Mouse (Mus musculus): ENCODE measurements around the gene Tmem178b. TPM values are rescaled to one million over a fixed set of nuclear protein-coding genes. Genes with fewer than 3 reads are reported as not detected.
A peak's percentile ranks its signal among the peaks of the same experiment; 100 is the strongest.

The Tmem178b gene
- polyA plus RNA-seq, 1 experiment, result 0.11 TPM

DNA sequence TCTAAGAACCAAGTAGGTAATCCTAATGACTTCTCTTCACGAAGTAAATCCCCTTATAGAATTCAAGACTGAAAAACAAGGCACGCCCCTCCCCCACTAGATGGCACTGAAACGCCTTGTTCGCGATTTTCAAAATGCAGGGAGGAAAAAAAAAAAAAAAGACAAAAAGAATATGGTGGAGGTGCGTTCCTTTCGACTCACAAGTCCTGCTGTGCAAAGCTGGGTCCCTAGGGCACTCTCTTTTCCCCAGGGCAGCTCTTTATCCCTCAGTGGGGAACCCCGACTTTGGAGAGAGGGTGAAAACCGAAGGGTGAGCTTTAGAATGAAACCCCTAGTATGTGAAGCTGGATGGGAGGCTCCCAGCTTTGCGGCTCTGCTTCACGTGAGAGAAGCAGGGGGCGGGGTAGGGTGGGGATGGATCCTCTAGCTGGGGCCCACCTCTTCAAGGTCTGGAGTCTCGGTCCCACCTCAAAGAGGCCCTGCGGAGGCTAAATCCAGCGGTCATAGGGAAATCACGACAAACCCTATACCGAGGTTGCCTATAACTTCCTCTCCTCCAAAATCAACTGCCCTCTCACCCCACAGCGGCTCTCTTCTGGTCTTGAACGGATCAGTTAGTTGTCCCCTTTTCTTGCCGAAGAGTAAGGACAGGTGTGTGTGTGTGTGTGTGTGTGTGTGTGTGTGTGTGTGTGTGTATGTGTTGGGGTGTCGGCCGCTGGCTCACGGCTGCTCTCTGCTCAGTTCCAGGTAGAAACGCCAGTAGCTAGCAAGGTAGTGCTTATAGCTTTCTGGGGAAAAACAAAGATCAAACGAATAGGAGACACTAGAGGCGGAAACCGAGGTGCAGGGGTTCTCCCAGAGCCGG lies 2.6 kb upstream of the Tmem178b start:
- no peak for DNase-seq (ENCODE audit: low read depth in 1 of 2, low spot score in 2 of 2)
- H3K27me3 ChIP-seq (ENCODE audit: control insufficient read depth, insufficient read depth, low read length), result peaks cover 21% of the 10 kb centered on the region
- no peak for TF ChIP-seq CTCF (IDR thresholded peaks at IDR 0.05; ENCODE audit: extremely low read depth, insufficient read depth, insufficient read length, insufficient replicate concordance)
- no peak for TF ChIP-seq POLR2A (IDR thresholded peaks at IDR 0.05; ENCODE audit: low read depth, low read length)

DNA sequence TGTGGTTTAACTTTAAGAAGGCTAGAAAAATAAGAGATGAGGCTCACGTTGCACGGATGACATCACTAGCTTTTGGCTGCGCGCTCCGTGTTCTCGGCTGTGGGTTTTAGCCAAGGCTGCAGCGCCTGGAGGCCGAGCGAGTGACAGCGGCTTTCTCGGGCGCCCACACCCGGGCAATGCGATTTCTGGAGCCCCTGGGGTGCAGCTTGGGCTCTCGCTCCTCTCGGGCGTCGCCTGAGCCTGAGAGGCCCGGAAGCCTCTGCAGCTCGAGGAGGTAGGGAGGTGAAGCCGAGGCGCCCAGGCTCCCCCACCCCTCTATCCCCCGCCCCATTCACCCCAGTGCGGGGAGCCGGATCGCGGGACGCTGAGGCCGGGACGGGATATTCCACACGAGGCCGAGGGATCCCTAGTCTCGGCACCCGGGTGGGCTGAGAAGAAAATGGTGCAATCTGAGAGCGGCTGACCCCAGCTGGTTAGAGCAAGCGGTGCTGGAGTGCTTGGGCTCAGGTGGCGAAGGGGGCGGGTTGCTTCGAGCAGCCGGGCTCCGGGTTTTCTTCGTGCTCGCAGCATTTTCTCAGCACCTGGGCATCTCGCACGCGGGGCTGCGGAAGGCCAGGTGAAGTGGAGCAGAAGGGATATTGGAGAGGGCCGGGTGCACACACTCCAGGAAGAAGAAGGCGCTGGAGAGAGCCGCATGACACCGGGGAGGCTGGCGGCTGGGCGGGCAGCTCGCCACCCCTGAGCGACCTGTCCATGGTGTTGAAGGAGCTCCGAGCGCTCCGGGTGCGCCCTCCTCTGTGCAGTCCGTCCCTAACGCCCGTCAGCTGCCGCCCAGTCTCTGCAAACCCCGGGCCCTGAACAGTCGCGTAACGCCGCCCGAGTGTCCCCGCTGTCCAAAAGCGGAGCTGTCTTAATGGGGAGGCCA lies 1.4 kb upstream of the Tmem178b start:
- no peaks in the 10 kb centered on the region for H3K36me3 ChIP-seq (ENCODE audit: control insufficient read depth, insufficient read depth, low read length)
- TF ChIP-seq CTCF (IDR thresholded peaks at IDR 0.05; ENCODE audit: extremely low read depth, insufficient read depth, insufficient read length, insufficient replicate concordance) (no peak), POLR2A (IDR thresholded peaks at IDR 0.05; ENCODE audit: low read depth, low read length) (no peak)
- H3K27ac ChIP-seq (ENCODE audit: insufficient read depth, low read length), result no peak overlapping the region
- H3K27me3 ChIP-seq (ENCODE audit: control insufficient read depth, insufficient read depth, low read length), result peaks cover 21% of the 10 kb centered on the region
- no peak for DNase-seq (ENCODE audit: low read depth in 1 of 2, low spot score in 2 of 2)
- H3K4me3 ChIP-seq (ENCODE audit: extremely low read depth, insufficient read depth, insufficient read length), result peak overlapping the region; percentile 1; the same call in 1 of the 2 replicates
- WGBS, result 2% methylated on average over 71 of the region's 71 CpGs
- H3K4me1 ChIP-seq (ENCODE audit: control insufficient read depth, insufficient read depth, insufficient read length), result 0 out of 2 replicates have a peak, but pooled peaks cover 2% of the 10 kb centered on the region

More for the DNA sequence above, 2.6 kb upstream of the Tmem178b start:
- no peak overlapping the region for H3K27ac ChIP-seq (ENCODE audit: insufficient read depth, low read length)
- 3% methylated on average over 28 of the region's 28 CpGs for WGBS
- H3K4me3 ChIP-seq (ENCODE audit: extremely low read depth, insufficient read depth, insufficient read length), result no peak overlapping the region
- H3K4me1 ChIP-seq (ENCODE audit: control insufficient read depth, insufficient read depth, insufficient read length), result 0 out of 2 replicates have a peak, but pooled peaks cover 2% of the 10 kb centered on the region
- no peaks in the 10 kb centered on the region for H3K36me3 ChIP-seq (ENCODE audit: control insufficient read depth, insufficient read depth, low read length)

DNA sequence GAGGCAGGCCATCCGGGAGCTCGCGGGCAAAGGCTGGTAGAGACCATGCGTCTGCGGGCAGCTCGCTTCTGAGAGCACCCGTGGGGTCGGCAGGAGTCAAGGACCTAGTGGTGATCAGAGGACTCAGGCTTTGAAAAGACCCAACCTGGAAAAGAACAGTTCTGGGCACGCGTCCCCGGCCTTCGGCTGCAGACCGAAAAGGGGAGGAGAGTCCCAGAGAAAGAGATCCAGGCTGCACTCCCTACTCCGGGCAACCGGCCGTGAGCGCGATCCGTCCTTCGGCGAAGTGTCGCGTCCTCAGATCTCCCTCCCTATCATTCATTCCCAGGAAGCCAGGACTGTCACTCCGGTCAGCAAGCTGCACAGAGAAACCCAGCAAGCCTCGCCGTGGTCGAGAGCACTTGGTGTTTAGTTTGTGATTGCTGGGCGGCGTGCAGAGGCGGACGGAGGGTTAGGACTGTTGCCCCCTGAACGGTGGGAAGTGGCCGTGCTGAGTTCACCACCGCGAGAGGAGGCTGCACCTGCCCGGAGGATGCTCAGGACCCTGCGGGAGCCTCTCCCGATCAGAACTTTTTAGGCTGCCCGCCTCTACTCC lies 668 bp upstream of the Tmem178b start:
- Histone ChIP-seq H3K36me3 (ENCODE audit: control insufficient read depth, insufficient read depth, low read length) (no peaks in the 10 kb centered on the region), H3K4me1 (ENCODE audit: control insufficient read depth, insufficient read depth, insufficient read length) (0 out of 2 replicates have a peak, but pooled peaks cover 2% of the 10 kb centered on the region), H3K27ac (ENCODE audit: insufficient read depth, low read length) (no peak overlapping the region), H3K27me3 (ENCODE audit: control insufficient read depth, insufficient read depth, low read length) (peaks cover 21% of the 10 kb centered on the region), H3K4me3 (ENCODE audit: extremely low read depth, insufficient read depth, insufficient read length) (no peak overlapping the region)
- 4% methylated on average over 39 of the region's 39 CpGs for WGBS
- no peak for DNase-seq (ENCODE audit: low read depth in 1 of 2, low spot score in 2 of 2)
- TF ChIP-seq POLR2A (IDR thresholded peaks at IDR 0.05; ENCODE audit: low read depth, low read length) (no peak), CTCF (IDR thresholded peaks at IDR 0.05; ENCODE audit: extremely low read depth, insufficient read depth, insufficient read length, insufficient replicate concordance) (no peak)

DNA sequence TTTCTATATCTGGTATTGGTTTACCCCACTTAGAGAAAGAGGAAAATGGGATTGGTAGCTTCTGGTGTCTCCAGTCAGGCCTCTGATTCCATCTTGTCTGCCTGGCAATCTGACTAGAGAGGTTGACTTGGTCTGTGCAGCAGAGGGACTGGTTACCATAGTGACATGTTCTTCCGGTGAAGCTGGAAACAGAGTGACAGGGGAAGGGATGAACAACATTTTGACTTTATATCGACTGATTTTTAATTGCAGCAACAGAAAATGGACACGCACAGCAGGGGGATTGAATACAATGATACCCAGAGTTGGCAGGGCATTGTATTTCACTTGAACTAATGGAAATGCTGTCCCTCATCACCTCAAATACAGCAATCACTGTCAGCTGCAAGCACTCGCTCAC lies 2.1 kb downstream of the Tmem178b start:
- Histone ChIP-seq H3K4me1 (ENCODE audit: control insufficient read depth, insufficient read depth, insufficient read length) (0 out of 2 replicates have a peak, but pooled peaks cover 2% of the 10 kb centered on the region), H3K27ac (ENCODE audit: insufficient read depth, low read length) (no peak overlapping the region), H3K27me3 (ENCODE audit: control insufficient read depth, insufficient read depth, low read length) (peaks cover 21% of the 10 kb centered on the region), H3K4me3 (ENCODE audit: extremely low read depth, insufficient read depth, insufficient read length) (no peak overlapping the region), H3K36me3 (ENCODE audit: control insufficient read depth, insufficient read depth, low read length) (no peaks in the 10 kb centered on the region)
- no peak for DNase-seq (ENCODE audit: low read depth in 1 of 2, low spot score in 2 of 2)
- WGBS, result 70% methylated on average over 4 of the region's 4 CpGs
- TF ChIP-seq POLR2A (IDR thresholded peaks at IDR 0.05; ENCODE audit: low read depth, low read length), result no peak
- no peak for TF ChIP-seq CTCF (IDR thresholded peaks at IDR 0.05; ENCODE audit: extremely low read depth, insufficient read depth, insufficient read length, insufficient replicate concordance)

DNA sequence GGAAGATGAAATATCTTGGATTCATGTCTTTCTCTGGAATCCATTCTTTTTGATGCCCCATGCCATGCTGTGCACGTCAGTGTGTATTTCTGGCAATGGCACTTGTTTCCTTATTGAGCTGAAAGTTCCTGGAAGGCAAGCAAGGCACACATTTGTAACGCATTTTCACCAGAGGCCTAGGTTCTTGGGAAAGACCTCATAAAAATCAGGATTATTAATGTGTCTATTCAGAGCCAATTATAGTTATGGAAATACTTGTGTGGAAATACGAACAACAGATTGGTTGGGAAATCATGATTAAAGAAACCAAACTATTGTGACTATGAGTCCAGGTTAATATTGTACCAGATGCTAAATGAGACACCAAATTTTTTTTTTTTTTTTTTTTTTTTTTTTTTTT lies 3.4 kb downstream of the Tmem178b start:
- Histone ChIP-seq H3K27ac (ENCODE audit: insufficient read depth, low read length) (no peak overlapping the region), H3K4me1 (ENCODE audit: control insufficient read depth, insufficient read depth, insufficient read length) (0 out of 2 replicates have a peak, but pooled peaks cover 2% of the 10 kb centered on the region), H3K27me3 (ENCODE audit: control insufficient read depth, insufficient read depth, low read length) (peaks cover 16% of the 10 kb centered on the region), H3K4me3 (ENCODE audit: extremely low read depth, insufficient read depth, insufficient read length) (no peak overlapping the region), H3K36me3 (ENCODE audit: control insufficient read depth, insufficient read depth, low read length) (no peaks in the 10 kb centered on the region)
- DNase-seq (ENCODE audit: low read depth in 1 of 2, low spot score in 2 of 2), result no peak
- 79% methylated on average over 3 of the region's 3 CpGs for WGBS
- TF ChIP-seq POLR2A (IDR thresholded peaks at IDR 0.05; ENCODE audit: low read depth, low read length) (no peak), CTCF (IDR thresholded peaks at IDR 0.05; ENCODE audit: extremely low read depth, insufficient read depth, insufficient read length, insufficient replicate concordance) (no peak)

DNA sequence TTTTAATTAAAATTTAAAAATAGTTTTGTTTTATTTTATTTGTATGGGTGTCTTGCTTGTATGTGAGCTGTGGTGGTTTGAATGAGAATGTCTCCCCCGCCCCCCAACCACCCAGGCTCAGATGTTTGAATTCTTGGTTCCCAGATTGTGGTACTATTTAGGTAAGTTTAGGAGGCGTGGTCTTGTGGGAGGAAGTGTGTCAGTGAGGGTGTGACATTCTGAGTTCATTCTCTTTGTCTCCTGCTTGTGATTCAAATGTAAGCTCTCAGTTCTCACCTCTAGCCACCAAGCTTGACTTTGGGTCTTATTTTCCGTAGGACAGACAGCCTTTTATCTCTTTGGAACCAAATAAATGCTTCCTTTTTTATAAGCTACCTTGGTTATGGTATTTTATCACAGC lies 17.7 kb downstream of the Tmem178b start:
- H3K36me3 ChIP-seq (ENCODE audit: control insufficient read depth, insufficient read depth, low read length), result no peaks in the 10 kb centered on the region
- H3K4me1 ChIP-seq (ENCODE audit: control insufficient read depth, insufficient read depth, insufficient read length), result no peaks in the 10 kb centered on the region
- H3K27me3 ChIP-seq (ENCODE audit: control insufficient read depth, insufficient read depth, low read length), result no peaks in the 10 kb centered on the region
- H3K27ac ChIP-seq (ENCODE audit: insufficient read depth, low read length), result no peak overlapping the region
- no peak overlapping the region for H3K4me3 ChIP-seq (ENCODE audit: extremely low read depth, insufficient read depth, insufficient read length)
- 57% methylated on average over 3 of the region's 3 CpGs for WGBS
- no peak for TF ChIP-seq POLR2A (IDR thresholded peaks at IDR 0.05; ENCODE audit: low read depth, low read length)
- no peak for TF ChIP-seq CTCF (IDR thresholded peaks at IDR 0.05; ENCODE audit: extremely low read depth, insufficient read depth, insufficient read length, insufficient replicate concordance)
- no peak for DNase-seq (ENCODE audit: low read depth in 1 of 2, low spot score in 2 of 2)
